Mouse (Mus musculus) ES-CJ7 (cell line): ENCODE measurements around the gene Chaf1a.

Source experiments
- DNase-seq: peaks from one replicate; pipeline ENCODE4 v3.0.0; 2011; ENCODE audit warnings: low read depth, low spot score

Chaf1a gene

GRCm38 (mm10) chr17:56119431-56119830 is 79.2 kb downstream of the Chaf1a start:
- DNase-seq = no peak

DNA sequence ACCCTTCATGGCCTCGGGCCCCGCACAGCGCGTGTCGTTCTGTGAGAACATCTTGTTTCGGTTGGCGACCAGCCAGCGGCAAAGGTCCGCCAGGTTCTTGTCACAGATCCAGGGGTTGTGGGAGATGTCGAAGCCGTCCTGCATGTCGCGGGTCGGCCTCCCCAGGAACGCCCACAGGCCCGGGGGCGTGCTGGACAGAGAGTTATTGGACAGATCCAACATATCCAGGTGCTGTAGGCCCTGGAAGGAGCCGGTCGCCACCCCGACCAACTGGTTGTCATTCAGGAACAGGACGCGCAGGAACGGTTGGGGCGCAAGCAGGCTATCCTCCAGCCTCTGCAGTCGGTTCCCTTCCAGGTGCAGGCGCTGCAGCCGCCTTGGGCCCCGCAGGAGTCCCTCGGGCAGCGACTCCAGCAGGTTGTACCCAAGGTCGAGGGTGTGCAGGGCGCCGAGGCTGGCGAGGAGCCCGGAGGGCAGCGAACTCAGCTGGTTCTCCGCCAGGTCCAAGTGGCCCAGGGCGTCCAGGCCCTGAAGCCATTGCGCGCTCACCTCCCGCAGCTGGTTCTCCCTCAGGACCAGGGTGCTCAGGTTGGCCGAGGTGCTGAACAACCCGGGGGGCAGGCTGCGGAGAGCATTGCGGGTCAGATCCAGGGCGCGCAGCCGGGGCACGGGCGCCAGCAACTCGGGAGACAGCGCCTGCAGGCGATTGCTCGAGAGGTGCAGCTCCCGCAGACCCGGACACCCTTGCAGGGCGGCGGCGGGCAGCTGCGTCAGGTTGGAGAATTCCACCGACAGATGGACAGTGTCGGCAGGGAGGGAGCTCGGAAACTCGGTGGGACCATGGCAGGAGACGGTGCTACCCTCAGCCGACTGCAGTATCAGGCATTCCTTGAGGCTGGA is 80.0 kb downstream of the Chaf1a start:
- no peak for DNase-seq

DNA sequence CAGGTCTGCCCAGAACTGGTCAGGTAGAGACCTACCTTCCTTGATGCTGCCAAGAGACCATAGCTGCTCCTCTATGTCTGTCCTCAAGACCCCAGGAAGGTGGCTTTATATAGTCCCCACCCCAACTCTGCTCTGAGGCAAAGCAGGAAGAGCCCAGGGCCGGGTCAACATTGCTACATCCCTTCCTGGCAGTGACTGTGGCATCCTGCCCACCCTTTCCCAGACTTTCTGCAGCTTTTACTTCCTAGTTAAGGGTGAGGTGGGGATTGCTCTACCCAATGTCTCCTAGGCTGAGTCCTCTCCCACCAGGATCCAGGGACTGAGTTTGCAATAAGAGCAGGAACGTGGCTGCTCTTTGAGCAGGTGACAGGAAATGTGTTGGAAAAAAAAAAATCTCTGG is 81.6 kb downstream of the Chaf1a start, which contains the start of gene Lrg1:
Lrg1 (minus strand) TSS at position 176 of the 400 bp plus-strand sequence.
- DNase-seq = no peak
